Mouse (Mus musculus): ENCODE measurements around the gene Comtd1. TPM values are rescaled to one million over a fixed set of nuclear protein-coding genes. Genes with fewer than 3 reads are reported as not detected.

The Comtd1 gene
- polyA plus RNA-seq, 1 experiment from 2014 or later, result 16.4 TPM

GRCm38 (mm10) chr14:21809418-21809817 is 39.4 kb downstream of the Comtd1 start:
- 90% methylated on average over 2 of the region's 2 CpGs for WGBS

DNA sequence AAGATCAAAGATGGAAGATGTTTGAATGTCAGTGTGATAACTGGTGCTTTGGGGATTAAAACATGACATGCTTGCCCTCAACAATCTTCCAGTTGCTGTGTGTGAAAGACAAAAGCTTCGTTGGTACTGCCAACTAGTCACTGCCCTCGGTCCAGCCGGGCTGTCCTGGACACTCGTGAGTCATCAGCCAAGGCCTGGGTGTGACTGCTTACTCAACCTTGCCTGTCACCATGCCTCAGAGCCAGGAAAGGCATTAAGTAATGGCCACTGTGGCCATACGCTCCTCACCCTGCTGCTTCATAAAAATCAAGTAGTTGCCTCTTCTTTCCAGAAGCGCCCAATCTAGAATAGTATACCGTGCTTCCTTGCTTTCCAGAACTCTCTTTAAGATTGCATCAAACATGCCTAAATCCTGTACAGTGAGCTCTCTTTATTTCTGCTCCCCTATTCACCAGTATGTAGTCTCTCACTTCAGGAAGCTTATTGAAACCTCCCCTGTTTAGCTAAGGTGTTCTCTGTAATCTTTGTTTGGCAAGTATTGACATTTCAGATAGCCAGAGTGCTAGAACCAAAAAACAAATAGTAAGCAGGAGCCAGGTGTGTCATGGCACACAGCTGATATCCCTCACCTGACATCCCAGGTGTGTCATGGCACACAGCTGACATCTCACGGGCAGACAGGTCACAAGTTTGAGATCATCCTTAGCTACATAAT is 40.4 kb downstream of the Comtd1 start:
- Histone ChIP-seq H3K27me3 (ENCODE audit: low read depth, poor library complexity, severe bottlenecking) (no peaks in the 10 kb centered on the region), H3K36me3 (no peaks in the 10 kb centered on the region), H3K27ac (replicated peaks) (no peak overlapping the region), H3K4me1 (no peaks in the 10 kb centered on the region), H3K4me3 (no peak overlapping the region), H3K9me3 (replicated peaks) (no peaks in the 10 kb centered on the region)
- DNase-seq (ENCODE audit: low spot score), result no peak
- WGBS, result 88% methylated on average over 8 of the region's 8 CpGs

More at GRCm38 (mm10) chr14:21809418-21809817, 39.4 kb downstream of the Comtd1 start:
- Histone ChIP-seq H3K27me3 (ENCODE audit: low read depth, poor library complexity, severe bottlenecking) (no peaks in the 10 kb centered on the region), H3K4me1 (no peaks in the 10 kb centered on the region), H3K27ac (replicated peaks) (no peak overlapping the region), H3K36me3 (no peaks in the 10 kb centered on the region), H3K4me3 (no peak overlapping the region), H3K9me3 (replicated peaks) (no peaks in the 10 kb centered on the region)
- DNase-seq (ENCODE audit: low spot score), result no peak

GRCm38 (mm10) chr14:21806631-21807160 is 42.1 kb downstream of the Comtd1 start:
- no peak overlapping the region for H3K27ac ChIP-seq (replicated peaks)
- H3K9me3 ChIP-seq (replicated peaks), result no peaks in the 10 kb centered on the region
- no peaks in the 10 kb centered on the region for H3K27me3 ChIP-seq (ENCODE audit: low read depth, poor library complexity, severe bottlenecking)
- 0 out of 2 replicates have a peak, but pooled peaks cover 5% of the 10 kb centered on the region for H3K36me3 ChIP-seq
- WGBS, result 88% methylated on average over 3 of the region's 3 CpGs
- no peak for DNase-seq (ENCODE audit: low spot score)
- no peak overlapping the region for H3K4me3 ChIP-seq
- no peaks in the 10 kb centered on the region for H3K4me1 ChIP-seq

GRCm38 (mm10) chr14:21806203-21806602 is 42.6 kb downstream of the Comtd1 start:
- no peak for DNase-seq (ENCODE audit: low spot score)
- Histone ChIP-seq H3K27me3 (ENCODE audit: low read depth, poor library complexity, severe bottlenecking) (no peaks in the 10 kb centered on the region), H3K36me3 (0 out of 2 replicates have a peak, but pooled peaks cover 5% of the 10 kb centered on the region), H3K4me3 (no peak overlapping the region), H3K27ac (replicated peaks) (no peak overlapping the region), H3K4me1 (no peaks in the 10 kb centered on the region), H3K9me3 (replicated peaks) (no peaks in the 10 kb centered on the region)
- 93% methylated on average over 2 of the region's 2 CpGs for WGBS

- no peak for DNase-seq (ENCODE audit: low spot score)
- 95% methylated on average over 6 of the region's 6 CpGs for WGBS
- Histone ChIP-seq H3K9me3 (replicated peaks) (no peaks in the 10 kb centered on the region), H3K27ac (replicated peaks) (no peak overlapping the region), H3K27me3 (ENCODE audit: low read depth, poor library complexity, severe bottlenecking) (no peaks in the 10 kb centered on the region), H3K4me3 (no peak overlapping the region), H3K36me3 (peaks cover 14% of the 10 kb centered on the region; the same call in 1 of the 2 replicates), H3K4me1 (no peaks in the 10 kb centered on the region)
Measured at GRCm38 (mm10) chr14:21802543-21803206, 46.1 kb downstream of the Comtd1 start.

GRCm38 (mm10) chr14:21801624-21802023 is 47.2 kb downstream of the Comtd1 start:
- no peaks in the 10 kb centered on the region for H3K4me1 ChIP-seq

DNA sequence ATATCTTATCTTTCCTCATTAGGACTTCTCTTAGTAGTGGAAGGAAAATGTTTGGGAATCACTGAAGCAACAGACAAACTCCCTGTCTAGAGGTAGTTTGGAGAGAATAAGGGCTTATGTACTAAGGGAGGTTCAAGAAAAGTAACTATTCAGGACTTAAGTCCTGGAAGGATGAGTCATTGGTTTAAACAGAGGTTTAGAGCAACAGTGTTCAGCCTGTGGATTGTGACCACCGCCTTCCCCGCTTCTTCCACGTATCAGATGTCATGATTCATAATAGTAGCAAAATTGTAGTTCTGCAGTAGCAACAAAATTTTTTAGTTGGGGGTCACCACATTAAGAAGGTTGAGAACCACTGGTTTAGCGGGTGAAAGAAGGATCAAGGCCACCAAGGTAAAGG is 48.1 kb downstream of the Comtd1 start:
- DNase-seq (ENCODE audit: low spot score), result no peak
- Histone ChIP-seq H3K36me3 (peaks cover 15% of the 10 kb centered on the region; the same call in 1 of the 2 replicates), H3K27me3 (ENCODE audit: low read depth, poor library complexity, severe bottlenecking) (no peaks in the 10 kb centered on the region), H3K4me3 (no peak overlapping the region), H3K4me1 (no peaks in the 10 kb centered on the region), H3K9me3 (replicated peaks) (no peaks in the 10 kb centered on the region), H3K27ac (replicated peaks) (no peak overlapping the region)
- 91% methylated on average over 4 of the region's 4 CpGs for WGBS

More at GRCm38 (mm10) chr14:21801624-21802023, 47.2 kb downstream of the Comtd1 start:
- no peaks in the 10 kb centered on the region for H3K9me3 ChIP-seq (replicated peaks)
- H3K36me3 ChIP-seq, result peaks cover 14% of the 10 kb centered on the region; the same call in 1 of the 2 replicates
- DNase-seq (ENCODE audit: low spot score), result no peak
- H3K27me3 ChIP-seq (ENCODE audit: low read depth, poor library complexity, severe bottlenecking), result no peaks in the 10 kb centered on the region
- H3K4me3 ChIP-seq, result no peak overlapping the region
- no peak overlapping the region for H3K27ac ChIP-seq (replicated peaks)
- WGBS, result 85% methylated on average over 7 of the region's 7 CpGs

Other genes starting within 250 kb of the Comtd1 start
- gene Dupd1, start 134.4 kb downstream of the Comtd1 start, polyA plus RNA-seq (2016; fragmentation: Nextera tagmentation; extraction: Ambion mirVana), result not detected in 2 replicates
- 10.0 and 11.1 TPM in 2 replicates for gene Samd8, start 98.4 kb downstream of the Comtd1 start, polyA plus RNA-seq (2016; fragmentation: Nextera tagmentation; extraction: Ambion mirVana)
- not detected in 2 replicates for gene Dusp13, start 97.8 kb downstream of the Comtd1 start, polyA plus RNA-seq (2016; fragmentation: Nextera tagmentation; extraction: Ambion mirVana)
- gene Vdac2, start 23.7 kb downstream of the Comtd1 start, polyA plus RNA-seq (2016; fragmentation: Nextera tagmentation; extraction: Ambion mirVana), result 287 and 301 TPM in 2 replicates
- gene Zfp503, start 140.6 kb upstream of the Comtd1 start, polyA plus RNA-seq (2016; fragmentation: Nextera tagmentation; extraction: Ambion mirVana), result 11.2 and 13.0 TPM in 2 replicates
- gene Lrmda, start 170.7 kb upstream of the Comtd1 start, polyA plus RNA-seq (2016; fragmentation: Nextera tagmentation; extraction: Ambion mirVana), result 0.38 TPM in 1 of 2 replicates, not detected in the other